Mouse (Mus musculus): ENCODE results near the gene Map4k5. TPM values are rescaled to one million over a fixed set of nuclear protein-coding genes. Genes with fewer than 3 reads are reported as not detected.
A peak's percentile ranks its signal among the peaks of the same experiment; 100 is the strongest.

Gene Map4k5
- polyA plus RNA-seq, 1 experiment from 2014 or later: 23.2 TPM

GRCm38 (mm10) chr12:69813596-69813995 lies 79.4 kb downstream of the Map4k5 start:
- no peaks in the 10 kb centered on the region for H3K27me3 ChIP-seq (ENCODE audit: insufficient read depth, poor library complexity, severe bottlenecking)
- H3K27ac ChIP-seq: no peak overlapping the region
- H3K4me3 ChIP-seq: no peak overlapping the region
- peaks cover 80% of the 10 kb centered on the region for H3K36me3 ChIP-seq
- no peak for DNase-seq (ENCODE audit: low spot score)
- no peaks in the 10 kb centered on the region for H3K9me3 ChIP-seq
- 61% methylated on average over 2 of the region's 2 CpGs for WGBS
- H3K4me1 ChIP-seq (replicated peaks): 0 out of 2 replicates have a peak, but pooled peaks cover 4% of the 10 kb centered on the region

GRCm38 (mm10) chr12:69812986-69813385 lies 80.0 kb downstream of the Map4k5 start:
- no peak for DNase-seq (ENCODE audit: low spot score)
- Histone ChIP-seq H3K27ac (no peak overlapping the region), H3K36me3 (peaks cover 80% of the 10 kb centered on the region)

GRCm38 (mm10) chr12:69811976-69812375 lies 81.0 kb downstream of the Map4k5 start:
- H3K27ac ChIP-seq: no peak overlapping the region
- H3K36me3 ChIP-seq: peaks cover 80% of the 10 kb centered on the region
- 61% methylated on average over 1 of the region's 1 CpGs for WGBS

More at GRCm38 (mm10) chr12:69812986-69813385, 80.0 kb downstream of the Map4k5 start:
- no peaks in the 10 kb centered on the region for H3K27me3 ChIP-seq (ENCODE audit: insufficient read depth, poor library complexity, severe bottlenecking)
- 0 out of 2 replicates have a peak, but pooled peaks cover 4% of the 10 kb centered on the region for H3K4me1 ChIP-seq (replicated peaks)
- WGBS: 81% methylated on average over 3 of the region's 3 CpGs
- no peak overlapping the region for H3K4me3 ChIP-seq
- H3K9me3 ChIP-seq: no peaks in the 10 kb centered on the region

GRCm38 (mm10) chr12:69809439-69809838 lies 83.6 kb downstream of the Map4k5 start:
- 0 out of 2 replicates have a peak, but pooled peaks cover 4% of the 10 kb centered on the region for H3K4me1 ChIP-seq (replicated peaks)
- no peaks in the 10 kb centered on the region for H3K27me3 ChIP-seq (ENCODE audit: insufficient read depth, poor library complexity, severe bottlenecking)
- H3K27ac ChIP-seq: no peak overlapping the region
- H3K36me3 ChIP-seq: peaks cover 75% of the 10 kb centered on the region
- 86% methylated on average over 3 of the region's 3 CpGs for WGBS
- no peak overlapping the region for H3K4me3 ChIP-seq
- H3K9me3 ChIP-seq: no peaks in the 10 kb centered on the region
- DNase-seq (ENCODE audit: low spot score): no peak

More at GRCm38 (mm10) chr12:69811976-69812375, 81.0 kb downstream of the Map4k5 start:
- Histone ChIP-seq H3K4me1 (replicated peaks) (0 out of 2 replicates have a peak, but pooled peaks cover 4% of the 10 kb centered on the region), H3K4me3 (no peak overlapping the region), H3K27me3 (ENCODE audit: insufficient read depth, poor library complexity, severe bottlenecking) (no peaks in the 10 kb centered on the region), H3K9me3 (no peaks in the 10 kb centered on the region)
- DNase-seq (ENCODE audit: low spot score): no peak

- Histone ChIP-seq H3K27me3 (ENCODE audit: insufficient read depth, poor library complexity, severe bottlenecking) (no peaks in the 10 kb centered on the region), H3K36me3 (peaks cover 69% of the 10 kb centered on the region), H3K9me3 (no peaks in the 10 kb centered on the region), H3K27ac (no peak overlapping the region), H3K4me1 (replicated peaks) (no peaks in the 10 kb centered on the region), H3K4me3 (no peak overlapping the region)
- WGBS: 79% methylated on average over 11 of the region's 11 CpGs
- no peak for DNase-seq (ENCODE audit: low spot score)
These were observed 85.5 kb downstream of the Map4k5 start for GRCm38 (mm10) chr12:69807399-69807985.

- no peaks in the 10 kb centered on the region for H3K9me3 ChIP-seq
- peaks cover 3% of the 10 kb centered on the region for H3K4me1 ChIP-seq (replicated peaks)
- 91% methylated on average over 6 of the region's 6 CpGs for WGBS
- no peak overlapping the region for H3K27ac ChIP-seq
- H3K4me3 ChIP-seq: no peak overlapping the region
- no peaks in the 10 kb centered on the region for H3K27me3 ChIP-seq (ENCODE audit: insufficient read depth, poor library complexity, severe bottlenecking)
- H3K36me3 ChIP-seq: peaks cover 62% of the 10 kb centered on the region
- no peak for DNase-seq (ENCODE audit: low spot score)
These were observed 87.9 kb downstream of the Map4k5 start for GRCm38 (mm10) chr12:69805148-69805547.

- Histone ChIP-seq H3K9me3 (no peaks in the 10 kb centered on the region), H3K36me3 (peaks cover 59% of the 10 kb centered on the region), H3K27me3 (ENCODE audit: insufficient read depth, poor library complexity, severe bottlenecking) (no peaks in the 10 kb centered on the region), H3K4me3 (no peak overlapping the region), H3K4me1 (replicated peaks) (peaks cover 3% of the 10 kb centered on the region), H3K27ac (no peak overlapping the region)
- 95% methylated on average over 10 of the region's 10 CpGs for WGBS
- no peak for DNase-seq (ENCODE audit: low spot score)
These were observed 88.5 kb downstream of the Map4k5 start for GRCm38 (mm10) chr12:69804393-69805070.

- no peak overlapping the region for H3K4me3 ChIP-seq
- peaks cover 46% of the 10 kb centered on the region for H3K36me3 ChIP-seq
- H3K27me3 ChIP-seq (ENCODE audit: insufficient read depth, poor library complexity, severe bottlenecking): no peaks in the 10 kb centered on the region
- WGBS: 89% methylated on average over 6 of the region's 6 CpGs
- H3K27ac ChIP-seq: no peak overlapping the region
- peaks cover 3% of the 10 kb centered on the region for H3K4me1 ChIP-seq (replicated peaks)
- no peak for DNase-seq (ENCODE audit: low spot score)
- H3K9me3 ChIP-seq: no peaks in the 10 kb centered on the region
These were observed 89.8 kb downstream of the Map4k5 start for GRCm38 (mm10) chr12:69803196-69803595.

- 92% methylated on average over 4 of the region's 4 CpGs for WGBS
- Histone ChIP-seq H3K9me3 (no peaks in the 10 kb centered on the region), H3K4me1 (replicated peaks) (peaks cover 3% of the 10 kb centered on the region), H3K4me3 (no peak overlapping the region), H3K27ac (no peak overlapping the region), H3K27me3 (ENCODE audit: insufficient read depth, poor library complexity, severe bottlenecking) (no peaks in the 10 kb centered on the region), H3K36me3 (peaks cover 20% of the 10 kb centered on the region)
- DNase-seq (ENCODE audit: low spot score): no peak
These were observed 92.4 kb downstream of the Map4k5 start for GRCm38 (mm10) chr12:69800586-69800985.

- WGBS: 90% methylated on average over 3 of the region's 3 CpGs
- H3K4me3 ChIP-seq: no peak overlapping the region
- H3K36me3 ChIP-seq: no peaks in the 10 kb centered on the region
- no peaks in the 10 kb centered on the region for H3K9me3 ChIP-seq
- H3K4me1 ChIP-seq (replicated peaks): peaks cover 2% of the 10 kb centered on the region
- H3K27me3 ChIP-seq (ENCODE audit: insufficient read depth, poor library complexity, severe bottlenecking): peaks cover 12% of the 10 kb centered on the region; the same call in 1 of the 2 replicates
- no peak overlapping the region for H3K27ac ChIP-seq
- no peak for DNase-seq (ENCODE audit: low spot score)
These were observed 96.7 kb downstream of the Map4k5 start for GRCm38 (mm10) chr12:69796311-69796710.

- H3K27me3 ChIP-seq (ENCODE audit: insufficient read depth, poor library complexity, severe bottlenecking): peaks cover 46% of the 10 kb centered on the region
- no peaks in the 10 kb centered on the region for H3K36me3 ChIP-seq
- H3K27ac ChIP-seq: peak within 1 kb of the TSS; percentile 80
- 1% methylated on average over 45 of the region's 45 CpGs for WGBS
- H3K9me3 ChIP-seq: no peaks in the 10 kb centered on the region
- H3K4me1 ChIP-seq (replicated peaks): peaks cover 17% of the 10 kb centered on the region
- H3K4me3 ChIP-seq: peak within 1 kb of the TSS; percentile 68
- DNase-seq (ENCODE audit: low spot score): peak; percentile 77
These were observed 102.2 kb downstream of the Map4k5 start, which contains the start of gene Cdkl1 for GRCm38 (mm10) chr12:69790530-69791505. Gene Cdkl1 (minus strand): TSS chr12:69791267.

- DNase-seq (ENCODE audit: low spot score): no peak
- no peaks in the 10 kb centered on the region for H3K9me3 ChIP-seq
- H3K27me3 ChIP-seq (ENCODE audit: insufficient read depth, poor library complexity, severe bottlenecking): peaks cover 46% of the 10 kb centered on the region
- no peaks in the 10 kb centered on the region for H3K36me3 ChIP-seq
- H3K4me1 ChIP-seq (replicated peaks): peaks cover 17% of the 10 kb centered on the region
- peak overlapping the region; percentile 68 for H3K4me3 ChIP-seq
- 32% methylated on average over 27 of the region's 27 CpGs for WGBS
- peak overlapping the region; percentile 80 for H3K27ac ChIP-seq
These were observed 103.1 kb downstream of the Map4k5 start for GRCm38 (mm10) chr12:69789766-69790529.

Data from hindbrain, embryonic 10.5 days (tissue).